Mouse (Mus musculus): Measurements from ENCODE around the gene Dll1. TPM values are rescaled to one million over a fixed set of nuclear protein-coding genes. Genes with fewer than 3 reads are reported as not detected.
A peak's percentile ranks its signal among the peaks of the same experiment; 100 is the strongest.

Gene Dll1
- polyA plus RNA-seq, 1 experiment from 2014 or later: 5.4 TPM

DNA sequence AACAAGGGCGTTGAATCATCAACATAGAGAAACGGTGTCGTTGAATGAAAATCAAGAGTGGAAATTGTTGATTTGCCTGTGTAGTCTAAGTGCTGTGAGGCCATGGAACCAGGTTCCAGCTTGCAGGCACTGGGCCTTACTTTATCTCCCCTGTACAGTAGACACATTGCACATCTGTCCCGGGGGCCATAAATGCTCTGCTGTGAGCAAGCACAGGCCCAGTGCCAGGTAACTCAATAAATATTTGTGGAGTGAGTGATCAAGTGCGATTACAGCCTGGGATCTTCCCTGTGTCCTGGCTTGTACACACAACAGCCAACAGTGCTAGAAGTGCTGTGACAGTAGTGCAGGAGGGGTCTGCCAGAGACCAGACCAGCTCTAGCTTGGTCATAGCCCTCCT lies 20.1 kb downstream of the Dll1 start:
- H3K36me3 ChIP-seq (ENCODE audit: control insufficient read depth, insufficient read depth, low read length): no peaks in the 10 kb centered on the region
- no peak for ATAC-seq (replicated peaks; ENCODE audit: insufficient number of reproducible peaks, low FRiP score, low TSS enrichment)
- no peak overlapping the region for H3K4me2 ChIP-seq
- H3K9me3 ChIP-seq (replicated peaks; ENCODE audit: control insufficient read depth, low read length): no peaks in the 10 kb centered on the region
- no peaks in the 10 kb centered on the region for H3K4me1 ChIP-seq (ENCODE audit: control insufficient read depth, insufficient read depth, low read length)
- no peaks in the 10 kb centered on the region for H3K27me3 ChIP-seq (ENCODE audit: control insufficient read depth, insufficient read depth, low read length)
- 83% methylated on average over 5 of the region's 5 CpGs for WGBS (ENCODE audit: insufficient replicate concordance)
- no peak overlapping the region for H3K4me3 ChIP-seq (ENCODE audit: low read depth, low read length)
- no peak overlapping the region for H3K9ac ChIP-seq (ENCODE audit: low read depth, low read length)
- no peak overlapping the region for H3K27ac ChIP-seq (ENCODE audit: low read depth, low read length)

DNA sequence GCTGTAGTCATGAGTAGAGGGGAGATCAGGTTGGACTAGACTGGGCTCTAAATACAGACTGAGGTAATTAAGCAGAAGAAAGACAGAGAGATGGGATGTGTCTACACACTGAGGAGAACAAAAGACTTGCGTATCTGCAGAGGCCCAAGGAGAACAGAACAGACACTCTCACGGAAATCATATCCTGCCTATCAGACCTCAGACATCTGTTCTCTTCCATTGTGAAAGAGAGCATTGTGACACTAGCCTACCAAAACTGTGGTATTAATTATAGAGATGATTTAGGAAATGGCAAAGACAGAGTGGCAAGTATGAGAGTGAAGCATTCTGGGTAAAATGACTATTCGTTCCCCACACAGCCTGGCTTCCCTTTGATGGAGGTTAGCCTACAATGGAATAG lies 21.6 kb downstream of the Dll1 start:
- Histone ChIP-seq H3K4me1 (ENCODE audit: control insufficient read depth, insufficient read depth, low read length) (no peaks in the 10 kb centered on the region), H3K36me3 (ENCODE audit: control insufficient read depth, insufficient read depth, low read length) (no peaks in the 10 kb centered on the region), H3K27ac (ENCODE audit: low read depth, low read length) (no peak overlapping the region), H3K4me3 (ENCODE audit: low read depth, low read length) (no peak overlapping the region), H3K9ac (ENCODE audit: low read depth, low read length) (no peak overlapping the region), H3K4me2 (no peak overlapping the region), H3K9me3 (replicated peaks; ENCODE audit: control insufficient read depth, low read length) (no peaks in the 10 kb centered on the region), H3K27me3 (ENCODE audit: control insufficient read depth, insufficient read depth, low read length) (no peaks in the 10 kb centered on the region)
- WGBS (ENCODE audit: insufficient replicate concordance): 86% methylated on average over 3 of the region's 3 CpGs
- ATAC-seq (replicated peaks; ENCODE audit: insufficient number of reproducible peaks, low FRiP score, low TSS enrichment): no peak

- Histone ChIP-seq H3K9me3 (replicated peaks; ENCODE audit: control insufficient read depth, low read length) (no peaks in the 10 kb centered on the region), H3K9ac (ENCODE audit: low read depth, low read length) (no peak overlapping the region), H3K4me2 (no peak overlapping the region), H3K4me3 (ENCODE audit: low read depth, low read length) (no peak overlapping the region), H3K36me3 (ENCODE audit: control insufficient read depth, insufficient read depth, low read length) (no peaks in the 10 kb centered on the region), H3K27me3 (ENCODE audit: control insufficient read depth, insufficient read depth, low read length) (no peaks in the 10 kb centered on the region), H3K27ac (ENCODE audit: low read depth, low read length) (no peak overlapping the region), H3K4me1 (ENCODE audit: control insufficient read depth, insufficient read depth, low read length) (no peaks in the 10 kb centered on the region)
- WGBS (ENCODE audit: insufficient replicate concordance): 85% methylated on average over 2 of the region's 2 CpGs
- no peak for ATAC-seq (replicated peaks; ENCODE audit: insufficient number of reproducible peaks, low FRiP score, low TSS enrichment)
Observed at GRCm38 (mm10) chr17:15354006-15354405, 22.7 kb downstream of the Dll1 start.

GRCm38 (mm10) chr17:15352869-15353610 lies 23.6 kb downstream of the Dll1 start:
- no peak overlapping the region for H3K27ac ChIP-seq (ENCODE audit: low read depth, low read length)
- H3K9ac ChIP-seq (ENCODE audit: low read depth, low read length): no peak overlapping the region
- H3K27me3 ChIP-seq (ENCODE audit: control insufficient read depth, insufficient read depth, low read length): no peaks in the 10 kb centered on the region
- no peaks in the 10 kb centered on the region for H3K36me3 ChIP-seq (ENCODE audit: control insufficient read depth, insufficient read depth, low read length)
- H3K4me1 ChIP-seq (ENCODE audit: control insufficient read depth, insufficient read depth, low read length): no peaks in the 10 kb centered on the region
- no peak overlapping the region for H3K4me2 ChIP-seq
- H3K4me3 ChIP-seq (ENCODE audit: low read depth, low read length): no peak overlapping the region
- no peaks in the 10 kb centered on the region for H3K9me3 ChIP-seq (replicated peaks; ENCODE audit: control insufficient read depth, low read length)
- 54% methylated on average over 10 of the region's 10 CpGs for WGBS (ENCODE audit: insufficient replicate concordance)
- ATAC-seq (replicated peaks; ENCODE audit: insufficient number of reproducible peaks, low FRiP score, low TSS enrichment): no peak

GRCm38 (mm10) chr17:15350152-15350551 lies 26.5 kb downstream of the Dll1 start:
- no peaks in the 10 kb centered on the region for H3K27me3 ChIP-seq (ENCODE audit: control insufficient read depth, insufficient read depth, low read length)
- no peak for ATAC-seq (replicated peaks; ENCODE audit: insufficient number of reproducible peaks, low FRiP score, low TSS enrichment)
- H3K9me3 ChIP-seq (replicated peaks; ENCODE audit: control insufficient read depth, low read length): no peaks in the 10 kb centered on the region
- no peaks in the 10 kb centered on the region for H3K36me3 ChIP-seq (ENCODE audit: control insufficient read depth, insufficient read depth, low read length)
- H3K4me3 ChIP-seq (ENCODE audit: low read depth, low read length): no peak overlapping the region
- no peak overlapping the region for H3K27ac ChIP-seq (ENCODE audit: low read depth, low read length)
- 64% methylated on average over 2 of the region's 2 CpGs for WGBS (ENCODE audit: insufficient replicate concordance)
- no peak overlapping the region for H3K4me2 ChIP-seq
- H3K4me1 ChIP-seq (ENCODE audit: control insufficient read depth, insufficient read depth, low read length): no peaks in the 10 kb centered on the region
- H3K9ac ChIP-seq (ENCODE audit: low read depth, low read length): no peak overlapping the region

- WGBS (ENCODE audit: insufficient replicate concordance): 24% methylated on average over 14 of the region's 14 CpGs
- peak; percentile 35; the same call in 1 of the 2 replicates for ATAC-seq (replicated peaks; ENCODE audit: insufficient number of reproducible peaks, low FRiP score, low TSS enrichment)
- H3K27me3 ChIP-seq (ENCODE audit: control insufficient read depth, insufficient read depth, low read length): no peaks in the 10 kb centered on the region
- H3K36me3 ChIP-seq (ENCODE audit: control insufficient read depth, insufficient read depth, low read length): no peaks in the 10 kb centered on the region
- H3K4me3 ChIP-seq (ENCODE audit: low read depth, low read length): peak overlapping the region; percentile 22
- peaks cover 5% of the 10 kb centered on the region for H3K4me1 ChIP-seq (ENCODE audit: control insufficient read depth, insufficient read depth, low read length)
- H3K9ac ChIP-seq (ENCODE audit: low read depth, low read length): no peak overlapping the region
- no peak overlapping the region for H3K27ac ChIP-seq (ENCODE audit: low read depth, low read length)
- no peaks in the 10 kb centered on the region for H3K9me3 ChIP-seq (replicated peaks; ENCODE audit: control insufficient read depth, low read length)
- peak overlapping the region; percentile 49 for H3K4me2 ChIP-seq
Observed at GRCm38 (mm10) chr17:15343071-15343822, 33.4 kb downstream of the Dll1 start.

DNA sequence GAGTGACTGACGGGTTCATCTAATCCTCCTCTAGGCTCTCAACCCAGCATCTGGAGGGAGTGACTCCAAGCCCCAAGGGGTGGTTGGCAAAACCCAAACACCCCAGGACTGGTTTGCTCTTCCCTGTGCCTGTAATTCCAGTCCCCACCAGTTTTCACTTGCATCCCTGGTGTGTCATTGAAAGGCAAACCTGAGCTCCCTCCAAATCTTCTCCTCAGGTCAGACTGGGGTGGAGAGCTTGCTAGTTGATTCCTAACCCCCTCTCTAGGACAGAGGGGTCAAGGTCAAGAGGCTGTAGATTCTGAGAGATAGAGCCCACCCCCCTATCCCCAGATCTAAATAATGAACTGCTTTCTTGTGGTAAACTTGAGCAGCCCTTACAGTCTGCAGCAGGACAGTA lies 38.8 kb downstream of the Dll1 start:
- Histone ChIP-seq H3K9ac (ENCODE audit: low read depth, low read length) (no peak overlapping the region), H3K4me3 (ENCODE audit: low read depth, low read length) (no peak overlapping the region), H3K36me3 (ENCODE audit: control insufficient read depth, insufficient read depth, low read length) (no peaks in the 10 kb centered on the region), H3K9me3 (replicated peaks; ENCODE audit: control insufficient read depth, low read length) (no peaks in the 10 kb centered on the region), H3K4me1 (ENCODE audit: control insufficient read depth, insufficient read depth, low read length) (peaks cover under 1% of the 10 kb centered on the region), H3K27me3 (ENCODE audit: control insufficient read depth, insufficient read depth, low read length) (no peaks in the 10 kb centered on the region), H3K27ac (ENCODE audit: low read depth, low read length) (no peak overlapping the region), H3K4me2 (no peak overlapping the region)
- ATAC-seq (replicated peaks; ENCODE audit: insufficient number of reproducible peaks, low FRiP score, low TSS enrichment): no peak
- WGBS (ENCODE audit: insufficient replicate concordance): 89% methylated on average over 1 of the region's 1 CpGs

DNA sequence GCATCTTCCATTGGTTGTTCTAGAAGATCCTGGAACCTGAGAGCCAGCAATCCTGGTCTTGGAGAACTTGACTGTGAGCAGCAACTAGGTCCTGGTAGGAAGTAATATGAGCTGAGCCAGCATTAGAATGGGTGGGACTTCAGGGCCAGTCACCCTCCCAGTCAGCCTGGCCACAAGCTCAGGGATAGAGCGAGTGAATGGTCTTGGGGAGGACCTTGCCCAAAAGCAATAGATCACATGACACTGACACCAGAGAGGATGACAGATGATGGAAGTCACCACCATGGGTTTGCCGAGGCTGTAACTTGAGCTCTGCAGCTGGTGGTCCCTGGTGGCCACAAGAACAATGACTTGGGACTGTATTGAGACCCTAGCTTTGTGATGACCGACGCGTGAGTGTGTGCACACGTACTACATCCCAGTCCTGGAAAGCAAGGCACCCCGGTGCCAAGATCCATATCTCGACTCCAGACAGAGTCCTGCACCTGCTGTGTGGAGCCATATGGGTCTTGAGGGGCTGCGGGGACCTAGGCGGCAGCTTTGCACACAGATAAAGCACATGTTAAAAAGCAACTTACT lies 46.8 kb downstream of the Dll1 start:
- 76% methylated on average over 10 of the region's 10 CpGs for WGBS (ENCODE audit: insufficient replicate concordance)
- no peak for ATAC-seq (replicated peaks; ENCODE audit: insufficient number of reproducible peaks, low FRiP score, low TSS enrichment)

More for the DNA sequence above, 46.8 kb downstream of the Dll1 start:
- H3K4me2 ChIP-seq: no peak overlapping the region
- H3K4me1 ChIP-seq (ENCODE audit: control insufficient read depth, insufficient read depth, low read length): no peaks in the 10 kb centered on the region
- H3K27ac ChIP-seq (ENCODE audit: low read depth, low read length): no peak overlapping the region
- H3K9ac ChIP-seq (ENCODE audit: low read depth, low read length): no peak overlapping the region
- H3K27me3 ChIP-seq (ENCODE audit: control insufficient read depth, insufficient read depth, low read length): no peaks in the 10 kb centered on the region; the same call in 1 of the 2 replicates
- H3K9me3 ChIP-seq (replicated peaks; ENCODE audit: control insufficient read depth, low read length): no peaks in the 10 kb centered on the region
- H3K36me3 ChIP-seq (ENCODE audit: control insufficient read depth, insufficient read depth, low read length): no peaks in the 10 kb centered on the region
- H3K4me3 ChIP-seq (ENCODE audit: low read depth, low read length): no peak overlapping the region
